Mouse (Mus musculus): ENCODE measurements at regions not wholly inside any gene's neighbourhood (a gene's known extent, or its start where the extent isn't known, plus 50 kb on each side); places are given as distances from the start of the nearest gene placed in this dataset.

DNA sequence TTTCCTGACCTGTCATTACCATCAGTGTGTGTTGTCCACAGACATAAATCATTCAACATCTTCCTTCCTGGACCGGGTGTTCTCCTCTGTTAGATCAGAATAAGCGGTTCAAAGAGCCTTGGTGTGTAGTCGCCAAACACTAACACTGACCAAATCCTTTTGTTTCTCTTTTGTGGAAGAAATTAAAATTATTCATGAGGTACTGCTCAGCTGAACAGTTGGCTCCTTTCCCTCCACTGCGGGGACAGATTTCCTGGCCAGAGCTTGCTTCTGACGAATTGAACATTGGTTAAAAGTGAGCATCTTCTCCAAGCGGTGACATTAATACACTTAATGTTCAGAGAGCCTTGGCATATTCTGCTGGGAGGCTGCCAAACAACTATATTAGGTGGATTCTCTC, 506.2 kb downstream of the 1810013L24Rik start:
- Histone ChIP-seq H3K9me3 (replicated peaks; ENCODE audit: control insufficient read depth, low read length) (no peaks in the 10 kb centered on the region), H3K36me3 (replicated peaks; ENCODE audit: control insufficient read depth, insufficient read depth, low read depth, low read length) (no peaks in the 10 kb centered on the region), H3K4me2 (ENCODE audit: low read depth, low read length) (no peak overlapping the region), H3K27me3 (ENCODE audit: control insufficient read depth, insufficient read depth, low read length) (no peaks in the 10 kb centered on the region), H3K4me1 (ENCODE audit: control insufficient read depth, insufficient read depth, low read length) (no peaks in the 10 kb centered on the region), H3K9ac (replicated peaks; ENCODE audit: low read length) (no peak overlapping the region), H3K27ac (replicated peaks; ENCODE audit: low read depth, low read length) (no peak overlapping the region), H3K4me3 (ENCODE audit: low read depth, low read length) (no peak overlapping the region)
- DNase-seq (ENCODE audit: low spot score), result no peak
- ATAC-seq (replicated peaks; ENCODE audit: insufficient number of reproducible peaks, low FRiP score, low TSS enrichment, low read depth), result no peak
- WGBS, result 84% methylated on average over 6 of the region's 6 CpGs

DNA sequence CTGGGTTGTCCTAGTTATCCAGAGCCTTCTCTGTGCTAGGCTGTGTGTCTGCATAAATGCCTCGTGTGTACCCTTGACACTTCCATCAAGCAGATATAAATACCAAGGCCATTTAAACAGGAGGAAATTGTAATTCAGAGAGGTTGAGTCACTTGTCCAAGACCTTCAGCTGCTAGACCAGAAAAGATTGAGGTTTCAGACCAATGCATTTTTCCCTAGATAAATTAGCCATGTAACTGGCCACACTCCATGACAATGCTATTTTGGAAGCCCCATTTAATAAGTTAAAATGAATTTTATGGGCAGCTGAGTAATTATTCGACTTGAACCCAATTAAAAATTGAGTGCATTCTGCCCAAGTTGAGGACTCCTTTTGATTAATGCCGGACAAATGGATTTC, 509.6 kb downstream of the 1810013L24Rik start:
- no peaks in the 10 kb centered on the region for H3K9me3 ChIP-seq (replicated peaks; ENCODE audit: control insufficient read depth, low read length)
- WGBS, result 81% methylated on average over 3 of the region's 3 CpGs
- no peak overlapping the region for H3K4me3 ChIP-seq (ENCODE audit: low read depth, low read length)
- no peaks in the 10 kb centered on the region for H3K27me3 ChIP-seq (ENCODE audit: control insufficient read depth, insufficient read depth, low read length)
- no peak overlapping the region for H3K9ac ChIP-seq (replicated peaks; ENCODE audit: low read length)
- no peak overlapping the region for H3K27ac ChIP-seq (replicated peaks; ENCODE audit: low read depth, low read length)
- no peak for ATAC-seq (replicated peaks; ENCODE audit: insufficient number of reproducible peaks, low FRiP score, low TSS enrichment, low read depth)
- H3K36me3 ChIP-seq (replicated peaks; ENCODE audit: control insufficient read depth, insufficient read depth, low read depth, low read length), result no peaks in the 10 kb centered on the region
- no peak overlapping the region for H3K4me2 ChIP-seq (ENCODE audit: low read depth, low read length)
- no peak for DNase-seq (ENCODE audit: low spot score)
- no peaks in the 10 kb centered on the region for H3K4me1 ChIP-seq (ENCODE audit: control insufficient read depth, insufficient read depth, low read length)

DNA sequence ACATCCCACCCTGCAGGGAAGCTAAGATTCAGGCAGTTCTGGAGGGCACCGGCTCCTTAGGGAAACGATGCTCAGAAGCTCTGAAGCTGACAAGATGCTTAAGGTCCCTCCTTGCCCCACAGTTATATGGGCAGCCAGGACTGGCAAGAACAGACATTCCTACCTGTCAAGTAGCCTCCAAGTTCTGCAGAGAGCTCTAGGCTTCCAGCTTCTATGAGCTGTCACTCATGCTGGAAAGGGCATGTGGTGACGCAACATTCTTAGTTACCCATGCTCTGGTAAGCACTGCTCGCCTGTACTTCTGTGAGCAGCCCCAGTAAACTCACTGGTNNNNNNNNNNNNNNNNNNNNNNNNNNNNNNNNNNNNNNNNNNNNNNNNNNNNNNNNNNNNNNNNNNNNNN, 511.3 kb downstream of the 1810013L24Rik start:
- DNase-seq (ENCODE audit: low spot score), result no peak
- Histone ChIP-seq H3K9me3 (replicated peaks; ENCODE audit: control insufficient read depth, low read length) (no peaks in the 10 kb centered on the region), H3K36me3 (replicated peaks; ENCODE audit: control insufficient read depth, insufficient read depth, low read depth, low read length) (no peaks in the 10 kb centered on the region), H3K27me3 (ENCODE audit: control insufficient read depth, insufficient read depth, low read length) (no peaks in the 10 kb centered on the region), H3K4me1 (ENCODE audit: control insufficient read depth, insufficient read depth, low read length) (no peaks in the 10 kb centered on the region), H3K4me3 (ENCODE audit: low read depth, low read length) (no peak overlapping the region), H3K27ac (replicated peaks; ENCODE audit: low read depth, low read length) (no peak overlapping the region), H3K9ac (replicated peaks; ENCODE audit: low read length) (no peak overlapping the region), H3K4me2 (ENCODE audit: low read depth, low read length) (no peak overlapping the region)
- 77% methylated on average over 4 of the region's 4 CpGs for WGBS
- no peak for ATAC-seq (replicated peaks; ENCODE audit: insufficient number of reproducible peaks, low FRiP score, low TSS enrichment, low read depth)

DNA sequence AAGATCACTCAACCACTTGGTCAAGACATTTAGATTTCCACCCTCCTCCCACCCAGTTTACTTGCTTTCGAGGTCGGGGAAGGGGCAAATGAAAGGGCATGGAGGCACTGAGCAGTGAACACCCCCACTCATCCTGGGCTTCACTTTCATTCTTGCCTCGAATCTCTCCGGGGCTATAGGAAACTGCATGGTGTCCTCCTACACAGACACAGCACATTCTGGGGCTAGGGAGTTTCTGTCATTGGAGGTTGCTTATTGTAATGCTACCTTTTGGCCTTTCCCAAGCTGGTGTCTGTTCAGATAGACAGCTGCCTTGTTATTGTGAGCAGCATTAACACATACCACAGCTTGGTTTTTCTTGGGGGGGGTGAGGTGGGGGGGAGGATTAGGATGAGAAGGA, 523.9 kb downstream of the 1810013L24Rik start:
- DNase-seq (ENCODE audit: low spot score) (no peak), ATAC-seq (replicated peaks; ENCODE audit: insufficient number of reproducible peaks, low FRiP score, low TSS enrichment, low read depth) (no peak)
- 86% methylated on average over 4 of the region's 4 CpGs for WGBS

DNA sequence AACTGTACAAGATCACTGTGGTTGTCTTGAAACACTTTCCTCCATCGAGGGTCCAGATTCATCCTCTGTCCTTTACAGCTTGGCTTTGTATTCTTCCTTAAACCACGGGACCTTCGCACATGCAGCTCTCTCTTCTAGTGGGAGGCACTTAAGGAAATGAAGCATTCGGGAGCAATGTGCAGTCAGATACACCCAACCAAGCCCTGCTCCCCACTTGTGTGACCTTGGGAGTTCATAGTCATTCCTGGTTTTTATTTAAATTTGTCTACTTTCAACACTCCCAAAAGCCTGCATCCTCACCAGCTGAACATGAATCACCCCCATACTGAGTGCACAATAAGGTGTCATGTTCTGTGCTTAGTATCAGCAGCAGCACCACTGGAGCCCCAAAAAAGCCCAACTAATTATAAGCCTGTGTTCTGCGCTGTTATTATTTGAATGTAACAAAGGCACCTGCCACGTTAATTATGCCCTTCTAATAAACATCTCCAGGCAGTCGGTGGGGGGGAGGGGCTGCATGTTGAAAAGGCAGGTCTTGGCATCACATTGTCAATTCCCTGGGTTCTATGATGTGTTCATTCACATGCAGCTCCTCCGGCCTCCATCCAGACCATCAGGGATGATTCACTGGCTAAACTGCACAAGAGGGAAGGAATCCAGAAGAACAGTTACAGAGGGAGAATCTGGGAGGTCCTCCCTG, 524.6 kb downstream of the 1810013L24Rik start:
- Histone ChIP-seq H3K4me1 (ENCODE audit: control insufficient read depth, insufficient read depth, low read length) (no peaks in the 10 kb centered on the region), H3K27me3 (ENCODE audit: control insufficient read depth, insufficient read depth, low read length) (no peaks in the 10 kb centered on the region), H3K27ac (replicated peaks; ENCODE audit: low read depth, low read length) (no peak overlapping the region), H3K4me2 (ENCODE audit: low read depth, low read length) (no peak overlapping the region), H3K9ac (replicated peaks; ENCODE audit: low read length) (no peak overlapping the region), H3K4me3 (ENCODE audit: low read depth, low read length) (no peak overlapping the region), H3K36me3 (replicated peaks; ENCODE audit: control insufficient read depth, insufficient read depth, low read depth, low read length) (no peaks in the 10 kb centered on the region), H3K9me3 (replicated peaks; ENCODE audit: control insufficient read depth, low read length) (no peaks in the 10 kb centered on the region)
- 81% methylated on average over 8 of the region's 8 CpGs for WGBS
- DNase-seq (ENCODE audit: low spot score) (no peak), ATAC-seq (replicated peaks; ENCODE audit: insufficient number of reproducible peaks, low FRiP score, low TSS enrichment, low read depth) (no peak)

More for the DNA sequence above, 523.9 kb downstream of the 1810013L24Rik start:
- no peaks in the 10 kb centered on the region for H3K27me3 ChIP-seq (ENCODE audit: control insufficient read depth, insufficient read depth, low read length)
- no peak overlapping the region for H3K27ac ChIP-seq (replicated peaks; ENCODE audit: low read depth, low read length)
- H3K9me3 ChIP-seq (replicated peaks; ENCODE audit: control insufficient read depth, low read length), result no peaks in the 10 kb centered on the region
- no peaks in the 10 kb centered on the region for H3K36me3 ChIP-seq (replicated peaks; ENCODE audit: control insufficient read depth, insufficient read depth, low read depth, low read length)
- no peak overlapping the region for H3K4me2 ChIP-seq (ENCODE audit: low read depth, low read length)
- no peak overlapping the region for H3K4me3 ChIP-seq (ENCODE audit: low read depth, low read length)
- H3K4me1 ChIP-seq (ENCODE audit: control insufficient read depth, insufficient read depth, low read length), result no peaks in the 10 kb centered on the region
- H3K9ac ChIP-seq (replicated peaks; ENCODE audit: low read length), result no peak overlapping the region

DNA sequence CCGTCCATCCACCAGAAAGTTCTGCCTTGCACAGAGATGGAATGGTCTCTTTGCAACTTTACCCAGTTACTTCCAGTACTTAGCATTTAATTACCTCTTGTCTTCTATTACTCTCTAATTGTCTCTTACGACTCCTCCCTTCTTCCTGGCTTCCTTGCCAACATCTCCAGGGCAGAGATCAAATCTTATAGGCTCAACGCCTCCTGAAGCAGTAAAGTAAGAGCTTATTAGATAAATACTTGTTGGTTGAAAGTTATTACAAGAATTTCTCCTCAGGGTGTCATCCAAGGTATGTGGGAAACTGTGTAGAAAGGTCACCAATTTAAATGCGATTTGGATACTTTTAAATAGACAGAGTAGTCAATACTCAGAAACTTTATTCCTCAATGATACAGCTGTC, 528.8 kb downstream of the 1810013L24Rik start:
- Histone ChIP-seq H3K36me3 (replicated peaks; ENCODE audit: control insufficient read depth, insufficient read depth, low read depth, low read length) (no peaks in the 10 kb centered on the region), H3K9me3 (replicated peaks; ENCODE audit: control insufficient read depth, low read length) (no peaks in the 10 kb centered on the region), H3K9ac (replicated peaks; ENCODE audit: low read length) (no peak overlapping the region), H3K4me1 (ENCODE audit: control insufficient read depth, insufficient read depth, low read length) (no peaks in the 10 kb centered on the region), H3K4me3 (ENCODE audit: low read depth, low read length) (no peak overlapping the region), H3K27ac (replicated peaks; ENCODE audit: low read depth, low read length) (no peak overlapping the region), H3K27me3 (ENCODE audit: control insufficient read depth, insufficient read depth, low read length) (no peaks in the 10 kb centered on the region), H3K4me2 (ENCODE audit: low read depth, low read length) (no peak overlapping the region)
- no peak for DNase-seq (ENCODE audit: low spot score)
- WGBS, result 77% methylated on average over 4 of the region's 4 CpGs
- ATAC-seq (replicated peaks; ENCODE audit: insufficient number of reproducible peaks, low FRiP score, low TSS enrichment, low read depth), result no peak

DNA sequence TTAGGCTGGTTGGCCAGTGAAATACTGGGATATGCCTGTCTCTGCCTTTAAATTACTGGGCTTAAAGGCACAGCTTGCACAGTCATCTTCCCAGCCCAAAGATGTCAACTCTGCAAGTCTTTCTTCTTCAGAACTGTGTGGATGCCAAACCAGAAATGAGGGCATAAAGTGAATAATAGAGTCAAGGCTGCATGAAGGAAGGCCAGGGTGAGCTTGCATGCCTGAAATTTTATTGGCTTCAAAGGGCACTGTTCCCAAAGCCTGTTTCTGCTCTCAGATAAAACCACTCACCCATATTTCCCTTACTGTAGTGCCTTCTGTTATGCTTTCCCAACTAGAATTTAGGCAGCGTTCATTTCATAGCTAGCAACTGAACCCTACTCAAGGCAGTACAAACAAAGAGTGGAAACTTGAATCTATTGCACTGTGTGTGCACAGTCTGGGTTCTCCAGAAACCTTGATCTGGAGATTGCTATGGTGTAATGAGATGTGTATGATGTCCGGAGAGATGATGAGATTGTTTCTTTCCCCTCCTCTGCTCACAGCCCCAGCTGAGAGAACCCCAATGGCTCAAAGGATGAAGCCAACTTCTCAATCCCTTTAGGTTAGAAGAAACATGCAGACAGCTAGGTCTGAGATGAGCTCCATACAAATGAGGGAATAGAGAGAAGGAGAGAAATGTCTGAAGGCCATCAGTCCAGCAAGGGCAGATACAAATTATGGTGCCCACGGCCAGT, 529.7 kb downstream of the 1810013L24Rik start:
- ATAC-seq (replicated peaks; ENCODE audit: insufficient number of reproducible peaks, low FRiP score, low TSS enrichment, low read depth), result no peak
- H3K4me1 ChIP-seq (ENCODE audit: control insufficient read depth, insufficient read depth, low read length), result no peaks in the 10 kb centered on the region
- no peak overlapping the region for H3K4me2 ChIP-seq (ENCODE audit: low read depth, low read length)
- no peak overlapping the region for H3K9ac ChIP-seq (replicated peaks; ENCODE audit: low read length)
- no peaks in the 10 kb centered on the region for H3K36me3 ChIP-seq (replicated peaks; ENCODE audit: control insufficient read depth, insufficient read depth, low read depth, low read length)
- no peaks in the 10 kb centered on the region for H3K9me3 ChIP-seq (replicated peaks; ENCODE audit: control insufficient read depth, low read length)
- 89% methylated on average over 3 of the region's 3 CpGs for WGBS
- no peak overlapping the region for H3K27ac ChIP-seq (replicated peaks; ENCODE audit: low read depth, low read length)
- no peak overlapping the region for H3K4me3 ChIP-seq (ENCODE audit: low read depth, low read length)
- no peaks in the 10 kb centered on the region for H3K27me3 ChIP-seq (ENCODE audit: control insufficient read depth, insufficient read depth, low read length)
- no peak for DNase-seq (ENCODE audit: low spot score)

DNA sequence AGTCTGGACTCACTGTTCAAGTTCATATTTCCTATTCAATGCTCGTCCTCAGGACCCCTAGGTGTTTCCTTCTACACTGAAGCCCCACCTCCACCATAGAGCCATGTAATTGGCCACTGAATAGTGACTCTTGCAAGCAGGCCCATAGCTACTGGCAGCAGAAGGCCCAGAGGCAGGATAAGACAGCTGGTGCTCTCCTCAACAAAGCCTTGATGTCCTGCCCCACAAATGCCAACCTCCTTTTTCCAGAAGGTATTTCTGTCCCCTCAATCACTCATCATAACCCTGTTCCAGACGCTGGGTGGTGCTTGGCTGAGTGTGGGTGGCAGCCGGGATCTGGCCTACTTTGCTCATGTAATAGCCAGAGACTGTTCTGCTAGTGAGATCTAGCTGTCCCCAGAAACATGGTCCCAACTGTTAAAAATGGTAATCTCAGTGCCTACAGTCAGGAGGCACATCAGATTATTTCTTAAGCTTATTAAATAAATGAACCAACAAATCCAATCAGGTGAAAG, 530.9 kb downstream of the 1810013L24Rik start:
- Histone ChIP-seq H3K4me2 (ENCODE audit: low read depth, low read length) (no peak overlapping the region), H3K9me3 (replicated peaks; ENCODE audit: control insufficient read depth, low read length) (no peaks in the 10 kb centered on the region), H3K9ac (replicated peaks; ENCODE audit: low read length) (no peak overlapping the region), H3K4me1 (ENCODE audit: control insufficient read depth, insufficient read depth, low read length) (no peaks in the 10 kb centered on the region), H3K36me3 (replicated peaks; ENCODE audit: control insufficient read depth, insufficient read depth, low read depth, low read length) (no peaks in the 10 kb centered on the region), H3K27me3 (ENCODE audit: control insufficient read depth, insufficient read depth, low read length) (no peaks in the 10 kb centered on the region), H3K27ac (replicated peaks; ENCODE audit: low read depth, low read length) (no peak overlapping the region), H3K4me3 (ENCODE audit: low read depth, low read length) (no peak overlapping the region)
- 75% methylated on average over 3 of the region's 3 CpGs for WGBS
- DNase-seq (ENCODE audit: low spot score) (no peak), ATAC-seq (replicated peaks; ENCODE audit: insufficient number of reproducible peaks, low FRiP score, low TSS enrichment, low read depth) (no peak)
